Mouse (Mus musculus) thymus, postnatal 14 days (tissue): ENCODE measurements at regions not wholly inside any gene's neighbourhood (a gene's known extent, or its start where the extent isn't known, plus 50 kb on each side); places are given as distances from the start of the nearest gene placed in this dataset.

Source experiments
- DNase-seq: peaks from one replicate; pipeline ENCODE4 v3.0.0; 2021

- DNase-seq = no peak
Measured at GRCm38 (mm10) chr2:173843671-173844070, 106.4 kb downstream of the Vapb start.

- DNase-seq = no peak
Measured at GRCm38 (mm10) chr2:173844524-173844923, 107.2 kb downstream of the Vapb start.

GRCm38 (mm10) chr2:173845155-173846029 is 108.1 kb downstream of the Vapb start:
- DNase-seq = no peak

GRCm38 (mm10) chr2:173851054-173851453 is 113.7 kb downstream of the Vapb start:
- DNase-seq = no peak

GRCm38 (mm10) chr2:173854172-173854723 is 116.9 kb downstream of the Vapb start:
- DNase-seq = peak; percentile 17

- DNase-seq = peak; percentile 81
Measured at GRCm38 (mm10) chr2:173854846-173855245, 117.5 kb downstream of the Vapb start.

- DNase-seq = peak; percentile 63
Measured at GRCm38 (mm10) chr2:173855296-173855695, 118.0 kb downstream of the Vapb start.

- peak; percentile 54 for DNase-seq
Measured at GRCm38 (mm10) chr2:173857006-173857405, 119.7 kb downstream of the Vapb start.

- DNase-seq = no peak
Measured at GRCm38 (mm10) chr2:173873048-173873447, 135.7 kb downstream of the Vapb start.
